Mouse (Mus musculus) testis, postnatal 14 days (tissue): Measurements from ENCODE around the gene H2al1e.
A peak's percentile ranks its signal among the peaks of the same experiment; 100 is the strongest.
"Not testable (repeated sequence)": the region's sequence is repeated elsewhere in the genome, so short reads cannot be mapped to it uniquely, and the experiment has no call there.

ENCODE experiments used
- DNase-seq: peaks from one replicate; pipeline ENCODE4 v3.0.0; 2021; ENCODE audit warnings: low spot score

Gene H2al1e

DNA sequence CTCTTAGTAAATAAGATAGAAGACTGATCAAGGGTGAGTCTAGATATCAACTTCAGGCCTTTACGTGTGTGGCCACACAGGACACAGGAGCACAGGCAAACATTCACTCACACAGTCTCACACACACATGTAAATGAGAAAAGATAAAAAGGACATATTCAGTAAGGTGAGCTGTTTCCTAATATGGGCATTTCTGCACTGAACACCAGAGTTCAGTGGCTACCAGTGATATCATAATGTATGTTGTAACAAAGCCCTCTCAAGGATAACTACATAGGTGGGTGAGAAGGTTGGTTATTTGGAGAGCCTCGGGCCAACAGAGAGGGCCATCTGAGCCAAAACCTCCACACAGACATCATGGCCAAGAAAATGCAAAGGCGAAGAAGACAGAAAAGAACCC lies at the start of gene H2al1e:
TSS of gene H2al1e (plus strand) at position 301 of the 400 bp plus-strand sequence.
- not testable (repeated sequence) for DNase-seq

DNA sequence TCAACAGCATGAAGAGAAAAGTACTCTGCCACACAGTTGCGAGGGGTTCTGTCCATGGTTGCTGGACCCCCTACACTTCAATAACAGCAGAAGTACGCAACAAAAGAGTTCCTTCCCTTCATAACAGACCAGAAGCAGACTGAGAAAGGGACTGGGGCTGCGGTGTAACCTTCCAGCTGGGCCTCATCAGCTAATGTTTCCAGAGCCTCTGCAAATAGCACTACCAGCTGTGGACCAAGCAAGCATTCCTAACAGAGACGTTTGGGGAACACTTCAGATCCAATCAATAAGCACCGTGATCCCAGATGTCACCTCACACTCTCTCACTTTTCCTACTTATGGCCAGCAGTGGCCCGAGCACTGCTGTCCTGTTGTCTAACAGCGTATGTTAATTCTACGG lies 46.8 kb upstream of the H2al1e start:
- no peak for DNase-seq

DNA sequence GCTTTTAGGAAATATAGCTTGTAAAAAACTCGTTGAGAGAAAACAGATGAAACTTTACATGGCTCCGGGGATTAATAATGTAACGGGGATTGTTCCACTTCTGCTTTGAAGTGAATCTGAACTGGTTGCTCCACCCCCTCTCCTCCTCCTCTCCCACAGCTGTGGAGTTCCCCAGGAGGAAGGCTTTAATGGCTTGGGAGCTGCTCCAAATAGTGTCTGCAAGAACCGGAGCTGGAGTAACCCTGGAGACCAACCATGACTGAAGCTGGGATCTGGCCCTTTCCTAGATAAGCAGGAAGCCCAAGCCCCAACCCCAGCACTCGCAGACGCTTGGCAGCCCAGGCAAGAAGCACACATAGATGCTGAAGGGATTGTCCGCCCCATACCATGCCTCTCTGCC lies 43.9 kb upstream of the H2al1e start:
- peak; percentile 24 for DNase-seq

- DNase-seq, result no peak
These were observed 42.7 kb upstream of the H2al1e start for GRCm38 (mm10) chrX:11269074-11269473.

- no peak for DNase-seq
These were observed 38.5 kb upstream of the H2al1e start for GRCm38 (mm10) chrX:11273190-11273589.

DNA sequence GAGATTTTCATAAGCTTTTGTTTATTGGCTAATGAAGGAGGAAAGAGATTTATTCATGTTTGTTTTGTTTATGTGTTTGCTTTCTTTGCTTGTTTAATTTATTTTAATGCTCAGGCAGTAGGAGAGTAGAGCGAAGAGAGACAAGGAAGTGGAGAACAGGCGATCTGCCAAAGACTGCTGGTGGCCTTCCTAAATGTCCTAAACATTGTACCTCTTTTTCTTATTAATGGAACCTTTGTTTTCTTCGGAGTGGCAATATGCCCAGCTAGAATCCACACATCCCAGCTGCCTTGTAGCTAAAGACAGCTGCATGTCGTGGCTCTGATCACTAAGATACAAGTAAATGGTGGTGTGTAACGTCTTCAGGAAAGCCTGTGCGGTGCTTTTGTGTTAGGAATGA lies 34.7 kb upstream of the H2al1e start:
- DNase-seq, result peak; percentile 4

DNA sequence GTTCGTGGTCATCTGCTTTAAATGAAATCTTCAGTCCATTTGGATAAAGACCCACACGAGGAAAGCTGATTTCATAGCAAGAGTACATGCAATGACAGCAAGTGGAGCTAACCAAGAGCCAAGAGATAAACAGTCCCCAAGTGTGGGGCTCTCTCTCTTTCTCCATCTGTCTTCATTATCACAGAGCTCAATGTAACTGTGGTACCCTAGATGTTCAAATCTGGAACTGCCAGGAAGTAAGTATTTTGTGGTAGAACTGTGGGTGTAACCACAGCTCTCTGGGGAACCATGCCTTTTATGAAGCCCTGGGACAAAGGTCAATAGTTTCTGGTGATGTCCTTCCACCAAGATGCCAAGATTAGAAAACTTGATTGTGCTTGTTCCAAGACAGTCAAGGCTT lies 31.0 kb upstream of the H2al1e start:
- DNase-seq, result no peak

- DNase-seq, result no peak
These were observed 23.3 kb upstream of the H2al1e start for GRCm38 (mm10) chrX:11288306-11288882.

GRCm38 (mm10) chrX:11289244-11289643 lies 22.5 kb upstream of the H2al1e start:
- no peak for DNase-seq

GRCm38 (mm10) chrX:11298957-11299356 lies 12.8 kb upstream of the H2al1e start, which contains the start of gene H2al1a:
TSS of gene H2al1a (plus strand) at chrX:11299257.
- DNase-seq, result not testable (repeated sequence)

GRCm38 (mm10) chrX:11302132-11302531 lies 9.6 kb upstream of the H2al1e start, which contains the start of gene H2al1b:
TSS of gene H2al1b (plus strand) at chrX:11302432.
- DNase-seq, result not testable (repeated sequence)

GRCm38 (mm10) chrX:11305355-11305754 lies 6.4 kb upstream of the H2al1e start, which contains the start of gene H2al1c:
TSS of gene H2al1c (plus strand) at chrX:11305655.
- DNase-seq, result not testable (repeated sequence)

- DNase-seq, result not testable (repeated sequence)
These were observed 3.2 kb upstream of the H2al1e start, which contains the start of gene H2al1d for GRCm38 (mm10) chrX:11308524-11308923. TSS of gene H2al1d (plus strand) at chrX:11308824.

- not testable (repeated sequence) for DNase-seq
These were observed 3.1 kb downstream of the H2al1e start, which contains the start of gene H2al1f for GRCm38 (mm10) chrX:11314858-11315257. TSS of gene H2al1f (plus strand) at chrX:11315158.

DNA sequence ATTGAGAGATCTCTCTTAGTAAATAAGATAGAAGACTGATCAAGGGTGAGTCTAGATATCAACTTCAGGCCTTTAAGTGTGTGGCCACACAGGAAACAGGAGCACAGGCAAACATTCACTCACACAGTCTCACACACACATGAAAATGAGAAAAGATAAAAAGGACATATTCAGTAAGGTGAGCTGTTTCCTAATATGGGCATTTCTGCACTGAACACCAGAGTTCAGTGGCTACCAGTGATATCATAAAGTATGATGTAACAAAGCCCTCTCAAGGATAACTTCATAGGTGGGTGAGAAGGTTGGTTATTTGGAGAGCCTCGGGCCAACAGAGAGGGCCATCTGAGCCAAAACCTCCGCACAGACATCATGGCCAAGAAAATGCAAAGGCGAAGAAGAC lies 6.2 kb downstream of the H2al1e start, which contains the start of gene H2al1g:
TSS of gene H2al1g (plus strand) at position 301 of the 400 bp plus-strand sequence.
- not testable (repeated sequence) for DNase-seq

- not testable (repeated sequence) for DNase-seq
These were observed 9.5 kb downstream of the H2al1e start, which contains the start of gene H2al1h for GRCm38 (mm10) chrX:11321192-11321591. TSS of gene H2al1h (plus strand) at chrX:11321492.

- DNase-seq, result not testable (repeated sequence)
These were observed 12.6 kb downstream of the H2al1e start, which contains the start of gene H2al1i for GRCm38 (mm10) chrX:11324359-11324758. TSS of gene H2al1i (plus strand) at chrX:11324659.

DNA sequence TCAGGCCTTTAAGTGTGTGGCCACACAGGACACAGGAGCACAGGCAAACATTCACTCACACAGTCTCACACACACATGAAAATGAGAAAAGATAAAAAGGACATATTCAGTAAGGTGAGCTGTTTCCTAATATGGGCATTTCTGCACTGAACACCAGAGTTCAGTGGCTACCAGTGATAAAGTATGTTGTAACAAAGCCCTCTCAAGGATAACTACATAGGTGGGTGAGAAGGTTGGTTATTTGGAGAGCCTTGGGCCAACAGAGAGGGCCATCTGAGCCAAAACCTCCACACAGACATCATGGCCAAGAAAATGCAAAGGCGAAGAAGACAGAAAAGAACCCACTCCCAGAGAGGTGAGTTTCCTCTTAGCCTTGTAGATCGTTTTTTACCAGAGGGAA lies 15.8 kb downstream of the H2al1e start, which contains the start of gene H2al1j:
TSS of gene H2al1j (plus strand) at position 301 of the 400 bp plus-strand sequence.
- not testable (repeated sequence) for DNase-seq

DNA sequence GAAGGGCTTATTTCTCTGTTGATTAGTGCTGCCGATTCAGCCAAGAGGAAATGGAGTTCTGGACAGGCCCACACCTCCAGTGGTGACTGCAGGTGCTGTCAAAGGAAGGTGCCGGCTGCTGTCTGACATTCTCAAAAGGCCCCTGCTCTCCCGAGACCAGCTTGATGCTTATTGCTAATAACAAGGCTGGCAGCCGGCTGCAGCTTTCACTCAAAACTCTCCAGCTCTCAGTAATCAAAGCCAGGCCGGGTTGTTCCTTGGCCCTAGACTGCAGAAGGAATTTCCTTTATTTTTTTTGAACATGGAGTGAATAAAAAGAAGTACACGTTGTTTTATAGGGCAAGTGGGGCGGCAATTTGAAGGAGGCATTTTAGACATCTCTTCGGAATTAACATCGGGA lies 34.0 kb downstream of the H2al1e start:
- no peak for DNase-seq

DNA sequence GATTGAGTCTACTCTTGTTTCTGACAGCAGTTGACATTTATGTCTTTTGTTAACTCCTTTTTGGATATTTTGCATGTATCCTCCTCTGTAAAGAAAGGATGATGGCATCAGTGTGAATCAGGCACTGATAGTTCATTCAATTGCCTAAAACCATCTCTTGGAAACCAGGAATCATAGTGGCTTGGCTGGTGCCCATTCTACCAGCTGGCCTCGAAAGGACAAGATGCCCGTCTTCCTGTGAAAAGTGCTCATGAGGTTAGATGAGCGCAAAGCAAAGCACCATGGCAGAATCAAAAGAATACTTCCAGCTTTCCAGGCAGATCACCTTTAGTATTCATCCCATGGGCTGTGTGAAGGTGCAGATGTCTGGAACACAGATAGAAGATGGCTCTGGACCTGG lies 35.0 kb downstream of the H2al1e start:
- DNase-seq, result peak; percentile 4

DNA sequence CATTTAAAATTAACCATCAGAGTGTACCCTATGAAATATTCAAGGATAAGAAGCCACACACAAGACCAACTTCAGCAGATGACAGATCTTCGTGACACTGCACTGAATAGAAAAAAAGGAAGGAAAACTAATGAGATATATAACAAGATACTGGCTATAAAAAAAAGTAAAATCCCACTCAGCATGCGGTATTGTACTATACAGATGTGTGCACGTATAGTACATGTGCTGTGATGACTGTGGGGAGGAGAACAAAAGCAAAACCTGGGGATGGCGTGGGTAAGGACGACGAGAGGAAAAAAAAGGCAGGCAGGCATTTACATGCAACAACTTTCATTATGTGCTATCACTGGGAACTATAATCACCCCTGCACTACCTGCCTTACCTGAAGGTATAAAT lies 49.1 kb downstream of the H2al1e start:
- no peak for DNase-seq

- DNase-seq, result no peak
These were observed 49.5 kb downstream of the H2al1e start for GRCm38 (mm10) chrX:11361261-11361660.
